Mouse (Mus musculus) limb, embryonic 15.5 days (tissue): Measurements from ENCODE around the gene Tmprss12. TPM values are rescaled to one million over a fixed set of nuclear protein-coding genes. Genes with fewer than 3 reads are reported as not detected.
"Not testable (repeated sequence)": the region's sequence is repeated elsewhere in the genome, so short reads cannot be mapped to it uniquely, and the experiment has no call there.

ENCODE experiments used
- ATAC-seq: fragments of 200-750 bp; cut with Nextera tagmentation; 2 replicates; pipeline ENCODE4 v1.8.0; 2017; ENCODE audit warnings: low read depth, moderate TSS enrichment; ENCODE audit not compliant: insufficient number of reproducible peaks, low FRiP score, low TSS enrichment
- H3K27ac ChIP-seq: fragments of 300-500 bp; sonication (generic); 2 replicates; pipeline ENCODE4 v1.5.1; 2015; ENCODE audit warnings: moderate library complexity, mild to moderate bottlenecking, inconsistent platforms
- H3K27me3 ChIP-seq: fragments of 300-500 bp; sonication (generic); 2 replicates; pipeline ENCODE4 v1.6.1; 2015; ENCODE audit warnings: inconsistent platforms
- H3K36me3 ChIP-seq: fragments of 300-500 bp; sonication (generic); 2 replicates; pipeline ENCODE4 v1.6.1; 2015; ENCODE audit warnings: inconsistent platforms
- H3K4me1 ChIP-seq: fragments of 300-500 bp; sonication (generic); 2 replicates; pipeline ENCODE4 v1.6.1; 2015; ENCODE audit warnings: inconsistent platforms
- H3K4me2 ChIP-seq: fragments of 300-500 bp; sonication (generic); 2 replicates; pipeline ENCODE4 v1.6.1; 2015; ENCODE audit warnings: mild to moderate bottlenecking, inconsistent platforms
- H3K4me3 ChIP-seq: fragments of 300-500 bp; sonication (generic); 2 replicates; pipeline ENCODE4 v1.5.1; 2015; ENCODE audit warnings: mild to moderate bottlenecking, inconsistent platforms
- H3K9ac ChIP-seq: fragments of 300-500 bp; sonication (generic); 2 replicates; pipeline ENCODE4 v1.6.1; 2015; ENCODE audit warnings: inconsistent platforms
- H3K9me3 ChIP-seq: fragments of 300-500 bp; sonication (generic); 2 replicates; pipeline ENCODE4 v1.6.1; 2016; ENCODE audit warnings: inconsistent platforms
- WGBS: fragments of 180-500 bp; shearing (Covaris S2); methylation state at CpG from one replicate; pipeline ENCODE4 v1.1.7; 2015; 5-methylcytosine and 5-hydroxymethylcytosine counted together
- polyA plus RNA-seq: library from polyadenylated mRNA; unstranded; fragments of >200 nt; fragmentation: Nextera tagmentation; extraction: Ambion mirVana; gene quantifications from 2 replicates; pipeline ENCODE4 v1.2.1, GENCODE M21; 2015

The Tmprss12 gene
- polyA plus RNA-seq, 1 experiment from 2014 or later: not detected

DNA sequence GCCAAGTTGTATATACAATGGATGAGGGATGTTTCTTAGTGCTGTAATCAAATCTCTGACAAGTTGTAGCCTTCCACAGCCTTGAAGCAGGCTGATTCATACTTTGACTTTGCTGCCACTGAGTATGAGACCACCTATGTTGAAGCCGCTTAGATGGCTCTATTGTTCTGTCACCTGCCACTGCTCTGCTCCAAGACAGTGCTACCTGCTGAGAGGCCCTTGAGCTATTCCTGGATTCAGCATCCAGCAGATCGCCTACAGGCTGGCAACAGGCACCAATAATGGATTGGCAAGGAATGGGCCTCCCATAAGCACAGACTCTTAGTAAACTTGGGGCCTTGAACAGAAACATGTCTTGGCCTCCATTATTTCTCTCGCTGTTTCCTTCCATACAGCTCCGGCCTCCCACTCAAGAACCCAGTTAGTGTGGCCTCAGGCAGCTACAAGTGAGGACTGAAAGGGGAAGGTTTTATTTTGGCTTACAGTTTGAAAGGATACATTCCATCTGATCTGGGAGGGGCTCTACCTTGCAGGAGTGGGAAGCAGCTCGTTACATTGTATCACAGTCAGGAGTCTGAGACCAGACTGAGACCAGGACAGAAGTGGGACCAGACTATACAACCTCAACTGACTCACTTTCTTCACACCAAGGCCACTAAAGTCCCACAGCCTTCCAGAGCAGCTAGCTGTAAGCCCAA lies 34.0 kb downstream of the Tmprss12 start:
- Histone ChIP-seq H3K9ac (no peak overlapping the region), H3K27me3 (no peaks in the 10 kb centered on the region), H3K27ac (no peak overlapping the region), H3K4me2 (no peak overlapping the region), H3K36me3 (no peaks in the 10 kb centered on the region), H3K4me1 (no peaks in the 10 kb centered on the region), H3K4me3 (no peak overlapping the region), H3K9me3 (no peaks in the 10 kb centered on the region)
- no peak for ATAC-seq
- WGBS: 95% methylated on average over 5 of the region's 5 CpGs

DNA sequence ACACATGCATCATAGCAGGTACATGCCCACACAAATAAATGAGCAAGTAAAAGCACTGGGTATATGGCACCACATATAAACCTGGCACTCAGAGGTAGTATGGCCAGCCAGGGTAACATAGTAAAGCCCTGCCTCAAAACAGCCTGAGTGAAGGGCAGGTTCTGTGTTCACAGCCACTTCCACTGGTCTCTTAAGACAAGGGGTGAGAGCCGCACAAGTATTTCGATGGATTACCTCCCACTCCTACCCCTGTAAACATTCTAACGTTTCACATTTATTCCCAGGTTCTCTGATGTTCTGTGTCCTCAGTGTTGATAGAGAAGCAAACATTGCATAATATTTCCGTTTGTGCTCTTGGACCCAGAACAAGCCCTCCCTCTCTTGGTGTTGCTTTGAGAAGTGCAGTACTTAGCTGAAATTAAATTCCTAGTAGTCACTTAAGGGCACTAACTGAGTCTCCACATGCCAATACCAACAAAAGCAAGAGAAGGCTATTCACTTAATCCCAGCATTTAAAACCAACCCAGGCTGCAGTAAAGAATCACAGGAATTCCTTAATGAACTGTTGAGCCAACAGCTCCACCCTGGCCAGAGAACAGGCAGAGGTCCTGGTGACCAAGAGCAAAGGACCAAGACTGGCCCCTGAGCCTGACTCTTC lies 37.5 kb downstream of the Tmprss12 start:
- not testable (repeated sequence) for H3K27me3 ChIP-seq, H3K9me3 ChIP-seq, H3K4me1 ChIP-seq, H3K9ac ChIP-seq, H3K4me2 ChIP-seq, H3K4me3 ChIP-seq, H3K27ac ChIP-seq, H3K36me3 ChIP-seq
- peak; percentile 48; the same call in 1 of the 2 replicates for ATAC-seq
- WGBS: 48% methylated on average over 4 of the region's 4 CpGs

DNA sequence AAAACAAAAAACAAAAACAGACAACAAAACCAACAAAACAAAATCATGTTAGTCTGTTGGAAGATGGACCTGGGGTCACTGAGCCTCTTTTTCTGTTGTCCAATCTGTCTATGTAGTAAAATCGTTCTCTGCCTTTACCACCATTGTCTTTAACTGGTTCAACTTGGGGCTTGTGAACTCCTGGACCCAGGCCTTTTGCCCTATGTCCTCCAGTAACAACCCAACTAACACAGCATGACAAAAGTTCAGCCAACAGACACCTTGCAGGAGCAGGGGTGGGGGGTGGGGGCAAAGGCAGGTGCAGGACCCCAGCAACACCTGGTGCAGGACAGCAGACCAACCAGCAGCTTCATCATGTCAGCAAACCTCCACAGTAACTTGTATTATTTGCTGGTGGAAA lies 39.2 kb downstream of the Tmprss12 start:
- Histone ChIP-seq H3K4me3 (no peak overlapping the region), H3K4me2 (no peak overlapping the region), H3K36me3 (no peaks in the 10 kb centered on the region), H3K4me1 (peaks cover 4% of the 10 kb centered on the region), H3K27me3 (no peaks in the 10 kb centered on the region), H3K9ac (no peak overlapping the region), H3K9me3 (no peaks in the 10 kb centered on the region), H3K27ac (no peak overlapping the region)
- 66% methylated on average over 1 of the region's 1 CpGs for WGBS
- no peak for ATAC-seq

DNA sequence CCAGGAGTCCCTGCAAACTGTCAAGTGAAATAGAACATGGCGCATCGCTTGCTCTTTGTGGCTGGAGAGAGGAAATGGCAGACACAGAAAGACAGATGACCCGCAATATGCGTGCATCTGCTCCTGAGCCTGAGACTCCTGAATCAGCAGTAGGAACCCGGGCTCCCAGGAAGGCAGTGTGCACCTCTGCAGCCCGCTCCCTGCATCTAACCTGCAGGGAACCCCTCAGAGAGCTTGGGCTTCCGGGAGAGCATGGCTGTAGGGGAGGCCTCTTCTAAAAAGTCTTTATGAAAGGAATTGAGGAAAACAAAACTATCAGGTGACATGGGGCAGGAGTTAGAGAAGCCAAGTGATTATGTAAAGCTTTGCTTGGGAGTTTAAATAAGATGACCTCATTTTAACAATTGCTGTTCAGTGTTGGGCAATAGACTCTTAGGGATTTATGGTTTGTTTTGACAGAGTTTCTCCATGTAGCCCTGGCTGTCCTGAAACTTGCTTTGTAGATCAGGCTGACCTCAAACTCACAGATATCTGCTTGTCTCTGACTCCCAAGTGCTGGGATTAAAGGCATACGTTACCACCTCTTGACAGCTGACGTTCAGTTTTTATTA lies 39.8 kb downstream of the Tmprss12 start:
- H3K9ac ChIP-seq: no peak overlapping the region
- WGBS: 55% methylated on average over 9 of the region's 9 CpGs
- no peak for ATAC-seq

DNA sequence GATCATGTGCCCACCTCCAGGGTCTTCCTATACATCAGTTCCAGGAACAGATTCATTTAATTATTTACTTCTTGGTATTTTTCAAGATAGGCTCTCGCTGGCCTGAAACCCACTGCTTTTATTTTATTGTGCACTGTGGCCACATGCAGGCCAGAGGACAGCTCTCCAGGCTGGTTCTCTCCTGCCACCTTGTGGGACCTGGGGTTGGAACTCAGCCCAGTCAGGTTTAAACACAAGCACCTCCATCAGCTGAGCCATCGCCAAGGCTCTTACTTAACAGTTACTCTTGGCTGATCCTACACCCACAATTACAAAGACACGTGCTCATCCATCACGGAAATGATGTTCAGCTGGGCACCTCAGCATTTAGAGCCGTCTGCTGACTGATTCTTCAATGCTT lies 40.5 kb downstream of the Tmprss12 start:
- Histone ChIP-seq H3K9me3 (no peaks in the 10 kb centered on the region), H3K36me3 (no peaks in the 10 kb centered on the region), H3K4me2 (no peak overlapping the region), H3K4me1 (peaks cover 4% of the 10 kb centered on the region), H3K27me3 (no peaks in the 10 kb centered on the region), H3K4me3 (no peak overlapping the region), H3K9ac (no peak overlapping the region), H3K27ac (no peak overlapping the region)
- WGBS: 42% methylated on average over 5 of the region's 5 CpGs
- no peak for ATAC-seq

More for the DNA sequence above, 39.8 kb downstream of the Tmprss12 start:
- Histone ChIP-seq H3K27me3 (no peaks in the 10 kb centered on the region), H3K27ac (no peak overlapping the region), H3K4me2 (no peak overlapping the region), H3K4me3 (no peak overlapping the region), H3K36me3 (no peaks in the 10 kb centered on the region), H3K4me1 (peaks cover 4% of the 10 kb centered on the region), H3K9me3 (no peaks in the 10 kb centered on the region)

DNA sequence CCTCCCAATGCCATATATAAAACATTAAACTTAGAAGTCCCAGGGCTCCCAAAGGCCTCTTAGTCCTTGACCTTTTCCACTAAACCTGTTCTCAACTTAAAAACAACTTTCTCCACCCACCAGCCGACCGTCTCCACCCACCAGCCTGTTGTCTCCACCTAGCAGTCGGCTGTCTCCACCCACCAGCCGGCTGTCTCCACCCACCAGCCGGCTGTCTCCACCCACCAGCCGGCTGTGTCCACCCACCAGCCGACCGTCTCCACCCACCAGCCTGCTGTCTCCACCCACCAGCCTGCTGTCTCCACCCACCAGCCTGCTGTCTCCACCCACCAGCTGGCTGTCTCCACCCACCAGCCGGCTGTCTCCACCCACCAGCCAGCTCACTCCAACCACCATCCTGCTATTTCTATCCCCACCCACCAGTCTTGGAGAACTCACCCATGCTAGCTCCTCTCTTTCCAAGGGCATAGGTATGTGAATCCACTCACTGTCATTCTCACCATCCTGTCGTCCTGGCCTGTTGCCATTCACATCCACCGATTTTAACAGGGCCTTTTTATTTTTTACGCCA lies 43.5 kb downstream of the Tmprss12 start:
- H3K27me3 ChIP-seq: no peaks in the 10 kb centered on the region
- no peak overlapping the region for H3K9ac ChIP-seq
- no peaks in the 10 kb centered on the region for H3K9me3 ChIP-seq
- peaks cover 4% of the 10 kb centered on the region for H3K4me1 ChIP-seq
- no peak for ATAC-seq
- no peaks in the 10 kb centered on the region for H3K36me3 ChIP-seq
- no peak overlapping the region for H3K4me2 ChIP-seq
- no peak overlapping the region for H3K4me3 ChIP-seq
- 70% methylated on average over 12 of the region's 12 CpGs for WGBS
- no peak overlapping the region for H3K27ac ChIP-seq

DNA sequence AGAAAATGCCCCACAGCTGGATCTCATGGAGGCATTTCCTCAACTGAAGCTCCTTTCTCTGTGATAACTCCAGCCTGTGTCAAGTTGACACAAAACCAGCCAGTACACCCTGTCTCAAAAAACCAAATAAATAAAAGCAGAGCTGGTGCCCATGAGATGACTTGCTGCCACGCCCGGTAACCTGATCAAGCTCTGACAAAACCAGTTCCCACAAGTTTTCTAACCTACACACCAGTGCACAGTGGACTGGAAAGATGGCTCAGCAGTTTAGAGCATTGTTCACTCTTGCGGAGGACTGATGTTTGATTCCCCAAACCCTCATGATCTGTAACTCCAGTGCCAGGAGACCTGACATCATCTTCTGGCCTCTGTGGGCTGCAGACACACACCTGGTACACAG lies 44.6 kb downstream of the Tmprss12 start:
- 74% methylated on average over 3 of the region's 3 CpGs for WGBS
- no peaks in the 10 kb centered on the region for H3K27me3 ChIP-seq
- peaks cover 2% of the 10 kb centered on the region for H3K4me1 ChIP-seq
- no peak for ATAC-seq
- H3K9ac ChIP-seq: no peak overlapping the region
- H3K36me3 ChIP-seq: no peaks in the 10 kb centered on the region
- 0 out of 2 replicates have a peak overlapping the region, but pooled peaks have one; percentile 40 for H3K27ac ChIP-seq
- no peaks in the 10 kb centered on the region for H3K9me3 ChIP-seq
- H3K4me3 ChIP-seq: no peak overlapping the region
- no peak overlapping the region for H3K4me2 ChIP-seq

DNA sequence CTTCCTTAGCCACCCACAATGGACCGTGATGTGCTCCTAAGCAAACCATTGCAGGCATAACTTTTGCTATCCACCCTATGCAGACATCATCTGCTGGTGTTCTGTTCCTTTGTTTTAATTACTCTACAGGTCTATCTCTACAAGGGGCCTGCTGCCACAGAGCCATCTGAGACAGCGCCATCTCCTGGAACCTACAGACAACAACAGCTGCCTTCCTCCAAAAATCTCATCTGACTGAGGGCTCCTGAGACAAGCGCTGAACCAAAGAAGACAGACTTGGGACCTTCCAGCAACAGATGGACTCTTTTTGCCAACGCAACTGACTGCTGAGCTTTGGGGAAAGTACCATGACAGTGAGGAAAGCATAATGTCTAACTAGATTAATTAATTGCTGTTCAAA lies 47.5 kb downstream of the Tmprss12 start:
- H3K9ac ChIP-seq, H3K27ac ChIP-seq, H3K4me2 ChIP-seq, H3K4me1 ChIP-seq, H3K27me3 ChIP-seq, H3K4me3 ChIP-seq, H3K36me3 ChIP-seq, H3K9me3 ChIP-seq, ATAC-seq: not testable (repeated sequence)
- 79% methylated on average over 4 of the region's 4 CpGs for WGBS

DNA sequence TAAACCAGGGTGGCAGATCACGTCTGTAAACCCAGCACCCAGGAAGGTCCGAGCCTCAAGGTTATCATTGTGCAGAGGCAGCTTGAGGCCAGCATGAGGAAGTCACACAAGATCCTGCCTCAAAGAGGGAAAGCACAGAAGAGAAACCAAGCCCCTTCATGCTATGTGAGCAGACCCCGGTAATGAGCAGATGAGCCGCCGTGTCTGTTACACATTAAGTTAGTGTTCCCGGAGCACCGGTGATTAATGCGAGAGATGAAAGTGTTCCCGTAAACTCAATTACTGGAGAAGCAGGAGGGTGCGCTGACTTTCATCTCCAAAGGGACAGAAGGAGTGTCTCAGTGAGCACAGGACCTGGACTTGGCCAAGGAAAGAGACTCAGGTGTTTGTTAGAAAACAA lies 48.7 kb downstream of the Tmprss12 start:
- H3K36me3 ChIP-seq, H3K27me3 ChIP-seq, H3K4me3 ChIP-seq, H3K4me1 ChIP-seq, H3K27ac ChIP-seq, H3K9ac ChIP-seq, H3K9me3 ChIP-seq, H3K4me2 ChIP-seq, ATAC-seq: not testable (repeated sequence)
- 23% methylated on average over 10 of the region's 10 CpGs for WGBS

DNA sequence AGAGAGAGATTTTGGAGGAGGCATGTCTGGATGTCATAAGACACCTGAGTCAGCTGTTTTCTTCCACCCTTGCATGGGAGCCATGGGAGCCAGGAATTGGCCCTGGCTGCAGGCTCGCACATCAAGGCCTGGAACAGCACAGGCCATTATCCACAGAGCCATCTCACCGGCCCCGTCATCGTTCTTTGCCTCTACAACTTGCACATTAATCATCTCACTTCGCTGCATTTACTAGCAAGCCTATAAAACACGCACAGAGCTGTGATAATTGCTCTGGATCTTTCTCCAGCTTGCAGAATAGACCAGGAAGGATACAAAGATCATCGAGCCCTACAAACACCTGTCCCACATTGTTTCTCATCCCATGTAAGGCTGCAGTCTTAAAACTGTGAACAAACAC lies 50.1 kb downstream of the Tmprss12 start:
- Histone ChIP-seq H3K27ac (no peak overlapping the region), H3K27me3 (no peaks in the 10 kb centered on the region), H3K4me1 (0 out of 2 replicates have a peak, but pooled peaks cover 3% of the 10 kb centered on the region), H3K4me3 (no peak overlapping the region), H3K9me3 (no peaks in the 10 kb centered on the region), H3K36me3 (no peaks in the 10 kb centered on the region), H3K9ac (no peak overlapping the region), H3K4me2 (no peak overlapping the region)
- 28% methylated on average over 7 of the region's 7 CpGs for WGBS
- no peak for ATAC-seq

DNA sequence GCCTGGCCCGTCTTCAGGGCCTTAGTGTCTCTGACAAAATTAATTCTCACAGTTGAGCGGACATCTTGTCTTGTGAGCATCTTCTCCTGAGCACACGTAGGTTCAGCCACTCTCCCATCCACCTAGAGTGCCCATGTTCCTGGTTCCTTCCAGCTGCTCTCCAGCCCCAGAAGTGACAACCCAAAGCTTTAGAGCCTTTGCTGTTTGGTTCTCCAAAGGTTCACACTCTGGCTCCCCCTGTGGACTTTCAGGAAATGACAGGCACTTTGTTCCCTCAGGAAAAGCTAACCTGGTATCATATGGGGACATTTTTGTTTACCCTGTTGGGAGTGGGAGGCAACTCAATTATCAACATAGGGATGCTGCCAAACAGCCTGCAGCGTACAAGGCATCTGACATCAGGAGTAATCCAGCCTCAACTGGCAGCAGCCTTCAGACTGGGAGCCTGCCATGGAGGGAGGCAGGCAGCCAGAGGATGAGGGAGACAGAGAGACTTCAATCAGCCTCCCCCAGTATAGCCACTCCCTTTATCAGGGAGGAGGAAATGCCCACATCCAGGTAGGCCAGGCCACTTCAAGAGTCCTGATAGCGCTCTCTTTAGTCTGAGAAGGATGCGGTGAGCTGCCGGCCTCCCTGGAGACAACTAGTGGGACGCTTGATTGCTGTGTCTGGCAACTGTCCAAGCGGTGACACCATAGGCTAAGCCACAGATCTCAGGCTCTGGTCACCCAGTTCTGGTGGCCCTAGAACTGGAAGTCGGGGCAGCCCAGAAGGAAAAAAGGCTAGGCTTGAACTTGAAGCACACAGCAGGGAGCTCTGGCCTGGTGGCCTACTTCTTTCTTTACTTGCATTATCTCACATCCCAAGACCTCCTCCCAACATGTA lies 51.7 kb downstream of the Tmprss12 start:
- H3K9me3 ChIP-seq, H3K4me3 ChIP-seq, H3K9ac ChIP-seq, H3K4me1 ChIP-seq, H3K4me2 ChIP-seq, ATAC-seq, H3K27ac ChIP-seq, H3K36me3 ChIP-seq, H3K27me3 ChIP-seq: not testable (repeated sequence)
- WGBS: 55% methylated on average over 3 of the region's 10 CpGs
